In the genomic region with DNA sequence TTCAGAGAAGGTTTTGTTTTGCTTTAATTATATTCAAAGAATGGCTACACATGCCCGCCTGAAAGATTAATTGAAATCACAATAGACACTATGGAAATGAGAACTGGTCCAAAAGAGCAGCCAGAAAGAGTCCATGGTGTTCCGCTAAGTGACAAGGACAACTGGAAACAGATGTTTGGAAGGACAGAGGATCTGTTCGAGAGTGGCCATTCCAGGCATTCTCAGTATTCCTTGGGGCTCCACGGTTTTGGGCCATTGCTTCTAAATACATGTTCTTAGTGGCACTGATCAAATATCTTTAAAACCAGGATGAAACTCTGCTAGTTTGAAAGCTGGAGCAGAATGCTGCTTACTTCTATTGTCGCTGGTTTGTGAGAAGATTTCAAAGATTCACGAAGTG, we compare ENCODE assay signal across 13 mouse cellular contexts.
"Had no signal": no experiment of that assay in that cellular context is flagged by ENCODE, and none has a peak within 500 bp of the region (broad histone marks: within the 10 kb centered on the region; RNA-seq: fewer than 3 reads in every experiment).

No protein-coding gene starts in this region.

- H3K36me3 ChIP-seq: limb, embryonic 13.5 days; liver, embryonic 12.5 days; midbrain, embryonic 15.5 days; neural tube, embryonic 12.5 days had no signal

- H3K27ac ChIP-seq: layer of hippocampus, adult 2 months; limb, embryonic 13.5 days; liver, embryonic 12.5 days; macrophage; midbrain, embryonic 15.5 days; neural tube, embryonic 12.5 days had no signal

- DNase-seq: kidney, adult 9 months; kidney, postnatal 36 days; lung, embryonic 14.5 days; right cerebral cortex, postnatal 14 days; thymus, postnatal 4 days had no signal

- H3K4me1 ChIP-seq: liver, embryonic 12.5 days; megakaryocyte, embryonic 14.5 days; midbrain, embryonic 15.5 days; neural tube, embryonic 12.5 days had no signal

- H3K4me2 ChIP-seq: limb, embryonic 13.5 days; liver, embryonic 12.5 days; lung, embryonic 14.5 days; midbrain, embryonic 11.5 days; midbrain, embryonic 15.5 days; neural tube, embryonic 12.5 days had no signal

- H3K4me3 ChIP-seq: layer of hippocampus, adult 2 months; limb, embryonic 13.5 days; liver, embryonic 12.5 days; megakaryocyte, embryonic 14.5 days; midbrain, embryonic 15.5 days; neural tube, embryonic 12.5 days had no signal

- H3K9ac ChIP-seq: limb, embryonic 13.5 days; liver, embryonic 12.5 days; lung, embryonic 14.5 days; midbrain, embryonic 15.5 days; neural tube, embryonic 12.5 days had no signal

- H3K9me3 ChIP-seq: limb, embryonic 13.5 days; liver, embryonic 12.5 days; midbrain, embryonic 15.5 days; neural tube, embryonic 12.5 days had no signal

- ATAC-seq: liver, embryonic 12.5 days; midbrain, embryonic 15.5 days had no signal

- H3K27me3 ChIP-seq: liver, embryonic 12.5 days; megakaryocyte, embryonic 14.5 days; midbrain, embryonic 15.5 days; neural tube, embryonic 12.5 days had no signal
